Mouse (Mus musculus) central nervous system, embryonic 18 days (tissue): ENCODE results near the gene Zfp961. TPM values are rescaled to one million over a fixed set of nuclear protein-coding genes. Genes with fewer than 3 reads are reported as not detected.

Source experiments
- polyA plus RNA-seq: library from polyadenylated mRNA; depleted of rRNA; stranded (reverse); fragments of >200 nt; gene quantifications from 2 replicates; pipeline ENCODE4 v1.2.3, GENCODE M21; 2012; rRNA removed

Gene Zfp961
- polyA plus RNA-seq, result 21.4 and 22.4 TPM in 2 replicates

GRCm38 (mm10) chr8:71950482-71951221 is at the start of gene Zfp961:
Zfp961 (plus strand) TSS chr8:71951038.

GRCm38 (mm10) chr8:71908309-71909261 is 42.3 kb upstream of the Zfp961 start, which contains the start of the genes Zfp882 and Zfp617:
Zfp882 (plus strand) TSS chr8:71908608.
Zfp617 (plus strand) TSS chr8:71908635.

GRCm38 (mm10) chr8:72009473-72009872 is 58.6 kb downstream of the Zfp961 start, which contains the start of gene Cyp4f18:
Cyp4f18 (minus strand) TSS chr8:72009626.

GRCm38 (mm10) chr8:72040918-72041317 is 90.1 kb downstream of the Zfp961 start, which contains the start of gene Olfr372:
Olfr372 (plus strand) TSS chr8:72041218.

Other genes starting within 250 kb of the Zfp961 start
- 0.54 and 0.59 TPM in 2 replicates for gene B3gnt3, start 249.2 kb upstream of the Zfp961 start, polyA plus RNA-seq
- gene Fcho1, start 225.3 kb upstream of the Zfp961 start, polyA plus RNA-seq, result 189 and 205 TPM in 2 replicates
- gene Zfp709, start 69.0 kb upstream of the Zfp961 start, polyA plus RNA-seq, result 3.2 and 3.5 TPM in 2 replicates
- 11.0 and 11.7 TPM in 2 replicates for gene Zfp882, start 42.4 kb upstream of the Zfp961 start, polyA plus RNA-seq
- gene Zfp617, start 42.4 kb upstream of the Zfp961 start, polyA plus RNA-seq, result 18.4 and 20.8 TPM in 2 replicates
- 0.06 and 0.16 TPM in 2 replicates for gene Cyp4f18, start 58.6 kb downstream of the Zfp961 start, polyA plus RNA-seq
- gene Olfr372, start 90.2 kb downstream of the Zfp961 start, polyA plus RNA-seq, result not detected in 2 replicates
- not detected in 2 replicates for gene Olfr373, start 132.1 kb downstream of the Zfp961 start, polyA plus RNA-seq
- gene Olfr374, start 156.0 kb downstream of the Zfp961 start, polyA plus RNA-seq, result not detected in 2 replicates
- 121 and 125 TPM in 2 replicates for gene Tpm4, start 183.9 kb downstream of the Zfp961 start, polyA plus RNA-seq
- 89.8 and 93.6 TPM in 2 replicates for gene Rab8a, start 210.2 kb downstream of the Zfp961 start, polyA plus RNA-seq
- 0.05 and 0.09 TPM in 2 replicates for gene Hsh2d, start 238.6 kb downstream of the Zfp961 start, polyA plus RNA-seq